Mouse (Mus musculus) midbrain, embryonic 16.5 days (tissue): ENCODE measurements at regions not wholly inside any gene's neighbourhood (a gene's known extent, or its start where the extent isn't known, plus 50 kb on each side); places are given as distances from the start of the nearest gene placed in this dataset.

Source experiments
- ATAC-seq: fragments of 200-750 bp; cut with Nextera tagmentation; 2 replicates; pipeline ENCODE4 v1.8.0; 2017; ENCODE audit warnings: moderate TSS enrichment
- H3K27ac ChIP-seq: fragments of 300-500 bp; sonication (generic); 2 replicates; pipeline ENCODE4 v1.5.1; 2014; ENCODE audit warnings: mild to moderate bottlenecking, low read length, mixed read lengths
- H3K27me3 ChIP-seq: fragments of 300-500 bp; sonication (generic); 2 replicates; pipeline ENCODE4 v1.6.1; 2014; ENCODE audit warnings: low read depth, low read length, mixed read lengths; ENCODE audit not compliant: control insufficient read depth, insufficient read depth
- H3K36me3 ChIP-seq: fragments of 300-500 bp; sonication (generic); 2 replicates; pipeline ENCODE4 v1.6.1; 2014; ENCODE audit warnings: mild to moderate bottlenecking, low read length, moderate library complexity, mixed read lengths; ENCODE audit not compliant: control insufficient read depth, insufficient read depth
- H3K4me1 ChIP-seq: fragments of 300-500 bp; sonication (generic); 2 replicates; pipeline ENCODE4 v1.6.1; 2014; ENCODE audit warnings: mild to moderate bottlenecking, low read length, mixed read lengths; ENCODE audit not compliant: control insufficient read depth, insufficient read depth
- H3K4me2 ChIP-seq: fragments of 300-500 bp; sonication (generic); 2 replicates; pipeline ENCODE4 v1.6.1; 2014; ENCODE audit warnings: mild to moderate bottlenecking, low read length, mixed read lengths
- H3K4me3 ChIP-seq: fragments of 300-500 bp; sonication (generic); 2 replicates; pipeline ENCODE4 v1.5.1; 2014; ENCODE audit warnings: low read depth, mild to moderate bottlenecking, low read length, moderate library complexity, mixed read lengths
- H3K9ac ChIP-seq: fragments of 300-500 bp; sonication (generic); 2 replicates; pipeline ENCODE4 v1.6.1; 2014; ENCODE audit warnings: low read depth, low read length, mixed read lengths
- H3K9me3 ChIP-seq: fragments of 300-500 bp; sonication (generic); replicated peaks from 2 replicates; pipeline ENCODE4 v1.6.1; 2014; ENCODE audit warnings: mild to moderate bottlenecking, low read length, mixed read lengths; ENCODE audit not compliant: control insufficient read depth, poor library complexity, severe bottlenecking
- WGBS: fragments of 180-500 bp; shearing (Covaris S2); extraction: QIAGEN DNeasy Blood & Tissue Kit; methylation state at CpG from one replicate; pipeline ENCODE4 v1.1.7; 2014; 5-methylcytosine and 5-hydroxymethylcytosine counted together

GRCm38 (mm10) chr16:30784261-30784660 lies 184.7 kb downstream of the Fam43a start:
- H3K27ac ChIP-seq = no peak overlapping the region
- H3K4me3 ChIP-seq = no peak overlapping the region
- no peak overlapping the region for H3K4me2 ChIP-seq
- ATAC-seq = no peak
- no peaks in the 10 kb centered on the region for H3K27me3 ChIP-seq
- H3K9me3 ChIP-seq = no peaks in the 10 kb centered on the region
- WGBS = 97% methylated on average over 5 of the region's 5 CpGs
- no peak overlapping the region for H3K9ac ChIP-seq
- no peaks in the 10 kb centered on the region for H3K4me1 ChIP-seq
- H3K36me3 ChIP-seq = no peaks in the 10 kb centered on the region

GRCm38 (mm10) chr16:30784949-30785348 lies 185.4 kb downstream of the Fam43a start:
- Histone ChIP-seq H3K27me3 (no peaks in the 10 kb centered on the region), H3K4me2 (no peak overlapping the region), H3K27ac (no peak overlapping the region), H3K9ac (no peak overlapping the region), H3K4me3 (no peak overlapping the region), H3K9me3 (no peaks in the 10 kb centered on the region), H3K36me3 (no peaks in the 10 kb centered on the region), H3K4me1 (no peaks in the 10 kb centered on the region)
- WGBS = 87% methylated on average over 1 of the region's 1 CpGs
- no peak for ATAC-seq

GRCm38 (mm10) chr16:30786060-30786459 lies 186.5 kb downstream of the Fam43a start:
- Histone ChIP-seq H3K4me1 (peaks cover 6% of the 10 kb centered on the region), H3K27me3 (no peaks in the 10 kb centered on the region), H3K36me3 (no peaks in the 10 kb centered on the region), H3K4me2 (no peak overlapping the region), H3K27ac (no peak overlapping the region), H3K9ac (no peak overlapping the region), H3K9me3 (no peaks in the 10 kb centered on the region), H3K4me3 (no peak overlapping the region)
- WGBS = 93% methylated on average over 3 of the region's 3 CpGs
- no peak for ATAC-seq

- Histone ChIP-seq H3K36me3 (no peaks in the 10 kb centered on the region), H3K9ac (no peak overlapping the region), H3K4me3 (no peak overlapping the region), H3K27me3 (no peaks in the 10 kb centered on the region), H3K9me3 (no peaks in the 10 kb centered on the region), H3K4me1 (peaks cover 9% of the 10 kb centered on the region), H3K4me2 (no peak overlapping the region), H3K27ac (no peak overlapping the region)
- no peak for ATAC-seq
- 96% methylated on average over 1 of the region's 1 CpGs for WGBS
Measured at GRCm38 (mm10) chr16:30787351-30787750, 187.8 kb downstream of the Fam43a start.

GRCm38 (mm10) chr16:30788321-30788781 lies 188.8 kb downstream of the Fam43a start:
- no peak for ATAC-seq
- Histone ChIP-seq H3K36me3 (no peaks in the 10 kb centered on the region), H3K4me3 (no peak overlapping the region), H3K9ac (no peak overlapping the region), H3K4me2 (no peak overlapping the region), H3K9me3 (no peaks in the 10 kb centered on the region), H3K27ac (no peak overlapping the region), H3K4me1 (peaks cover 9% of the 10 kb centered on the region), H3K27me3 (no peaks in the 10 kb centered on the region)
- 85% methylated on average over 11 of the region's 11 CpGs for WGBS

GRCm38 (mm10) chr16:30788944-30789781 lies 189.6 kb downstream of the Fam43a start:
- WGBS = 91% methylated on average over 15 of the region's 15 CpGs

GRCm38 (mm10) chr16:30790036-30790435 lies 190.5 kb downstream of the Fam43a start:
- ATAC-seq = no peak
- H3K9ac ChIP-seq = no peak overlapping the region
- WGBS = 56% methylated on average over 3 of the region's 3 CpGs
- no peaks in the 10 kb centered on the region for H3K9me3 ChIP-seq
- peaks cover 9% of the 10 kb centered on the region for H3K4me1 ChIP-seq
- no peak overlapping the region for H3K4me2 ChIP-seq
- H3K4me3 ChIP-seq = no peak overlapping the region
- no peaks in the 10 kb centered on the region for H3K36me3 ChIP-seq
- H3K27ac ChIP-seq = 0 out of 2 replicates have a peak overlapping the region, but pooled peaks have one; percentile 13
- H3K27me3 ChIP-seq = no peaks in the 10 kb centered on the region

More at GRCm38 (mm10) chr16:30788944-30789781, 189.6 kb downstream of the Fam43a start:
- H3K4me1 ChIP-seq = peaks cover 9% of the 10 kb centered on the region
- no peak for ATAC-seq
- no peaks in the 10 kb centered on the region for H3K9me3 ChIP-seq
- no peak overlapping the region for H3K4me3 ChIP-seq
- H3K27ac ChIP-seq = no peak overlapping the region
- H3K36me3 ChIP-seq = no peaks in the 10 kb centered on the region
- no peaks in the 10 kb centered on the region for H3K27me3 ChIP-seq
- no peak overlapping the region for H3K4me2 ChIP-seq
- H3K9ac ChIP-seq = no peak overlapping the region

GRCm38 (mm10) chr16:30790551-30791001 lies 191.1 kb downstream of the Fam43a start:
- Histone ChIP-seq H3K4me2 (no peak overlapping the region), H3K27me3 (no peaks in the 10 kb centered on the region)
- 18% methylated on average over 4 of the region's 4 CpGs for WGBS

More at GRCm38 (mm10) chr16:30790551-30791001, 191.1 kb downstream of the Fam43a start:
- H3K9me3 ChIP-seq = no peaks in the 10 kb centered on the region
- H3K36me3 ChIP-seq = no peaks in the 10 kb centered on the region
- H3K9ac ChIP-seq = no peak overlapping the region
- peaks cover 9% of the 10 kb centered on the region for H3K4me1 ChIP-seq
- 0 out of 2 replicates have a peak overlapping the region, but pooled peaks have one; percentile 13 for H3K27ac ChIP-seq
- peak; percentile 57 for ATAC-seq
- no peak overlapping the region for H3K4me3 ChIP-seq
